Mouse (Mus musculus): ENCODE data around the gene Smok2a. TPM values are rescaled to one million over a fixed set of nuclear protein-coding genes. Genes with fewer than 3 reads are reported as not detected.
"Not testable (repeated sequence)": the region's sequence is repeated elsewhere in the genome, so short reads cannot be mapped to it uniquely, and the experiment has no call there.

Gene Smok2a
- total and polyA plus RNA-seq, 2 experiments from 2014 or later, result not detected

DNA sequence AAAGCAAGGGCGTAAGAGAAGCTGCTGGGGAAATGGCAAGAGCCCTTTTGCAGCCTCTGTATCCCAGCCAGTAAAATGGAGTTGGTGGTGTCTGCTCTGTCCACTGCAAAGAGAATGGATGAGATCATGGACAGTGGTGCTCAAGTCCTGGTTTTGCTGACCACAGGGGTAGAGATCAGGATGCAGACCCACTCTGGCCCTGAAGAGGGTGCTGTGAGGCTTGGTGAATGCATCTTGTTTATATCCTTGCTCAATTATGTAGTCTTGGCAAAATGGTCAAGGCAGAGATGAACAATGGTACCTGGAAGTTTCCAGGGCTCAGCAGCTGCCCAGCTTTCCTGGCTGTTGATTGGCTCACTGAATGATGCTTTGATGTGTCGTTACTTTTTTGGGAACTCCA is 5.4 kb upstream of the Smok2a start:
- peaks cover 93% of the 10 kb centered on the region for H3K9me3 ChIP-seq (ENCODE audit: low read length)
- no peak overlapping the region for H3K4me3 ChIP-seq (ENCODE audit: low read depth, low read length)
- no peak overlapping the region for H3K4me2 ChIP-seq (ENCODE audit: low read depth, low read length, poor library complexity, severe bottlenecking)
- ATAC-seq (ENCODE audit: low FRiP score) (no peak), DNase-seq (ENCODE audit: low spot score) (no peak)
- no peak for TF ChIP-seq CTCF (IDR thresholded peaks at IDR 0.05)
- H3K4me1 ChIP-seq (ENCODE audit: insufficient read depth, low read length), result no peaks in the 10 kb centered on the region
- H3K27me3 ChIP-seq (ENCODE audit: insufficient read depth, low read length), result no peaks in the 10 kb centered on the region
- H3K9ac ChIP-seq (replicated peaks; ENCODE audit: low read length, poor library complexity, severe bottlenecking), result no peak overlapping the region
- H3K36me3 ChIP-seq (ENCODE audit: insufficient read depth, low read length), result no peaks in the 10 kb centered on the region
- WGBS, result 82% methylated on average over 2 of the region's 2 CpGs
- H3K27ac ChIP-seq (ENCODE audit: low read depth, low read length), result no peak overlapping the region

DNA sequence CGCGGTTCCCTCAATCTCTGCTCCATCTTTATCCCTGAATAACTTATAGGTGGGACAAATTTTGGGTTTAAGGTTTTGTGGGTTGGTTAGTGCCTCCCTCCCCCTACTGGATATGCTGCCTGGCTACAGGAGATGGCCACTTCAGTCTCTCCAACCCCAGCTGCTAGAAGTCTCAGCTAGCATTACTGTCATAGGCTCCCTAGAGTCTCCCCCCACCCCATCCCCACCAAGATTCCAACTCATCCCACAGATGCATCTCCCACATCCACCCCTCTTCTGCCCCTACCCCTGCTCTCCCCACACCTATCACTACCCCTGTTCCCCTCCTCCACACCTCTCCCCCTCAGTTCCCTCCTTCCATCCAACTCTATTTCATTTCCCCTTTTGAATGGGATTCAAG is 933 bp downstream of the Smok2a start:
- H3K36me3 ChIP-seq (ENCODE audit: insufficient read depth, low read length); H3K4me3 ChIP-seq (ENCODE audit: low read depth, low read length); H3K4me2 ChIP-seq (ENCODE audit: low read depth, low read length, poor library complexity, severe bottlenecking); H3K27ac ChIP-seq (ENCODE audit: low read depth, low read length); H3K9ac ChIP-seq (replicated peaks; ENCODE audit: low read length, poor library complexity, severe bottlenecking); ATAC-seq (ENCODE audit: low FRiP score); H3K4me1 ChIP-seq (ENCODE audit: insufficient read depth, low read length); H3K27me3 ChIP-seq (ENCODE audit: insufficient read depth, low read length); DNase-seq (ENCODE audit: low spot score): not testable (repeated sequence)
- WGBS, result 87% methylated on average over 2 of the region's 2 CpGs
- H3K9me3 ChIP-seq (ENCODE audit: low read length), result peaks cover 85% of the 10 kb centered on the region

DNA sequence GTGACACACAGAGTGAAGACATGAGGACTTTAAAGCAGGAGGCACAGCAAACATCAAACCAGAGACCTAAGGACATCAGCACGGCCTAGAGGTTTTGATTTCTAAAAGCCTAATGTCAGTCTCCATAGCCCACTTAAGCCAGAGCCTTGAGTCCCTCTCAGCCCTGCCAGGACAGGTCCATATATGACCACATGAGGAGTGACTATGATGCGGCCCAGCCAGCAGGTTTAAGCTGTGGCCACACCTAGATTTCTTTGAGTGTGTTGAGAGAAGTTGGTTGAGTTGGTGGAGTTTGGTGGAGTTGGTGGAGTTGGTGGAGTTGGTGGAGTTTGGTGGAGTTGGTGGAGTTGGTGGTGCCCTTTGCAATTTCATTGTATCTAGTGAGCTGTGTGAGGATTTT is 9.0 kb downstream of the Smok2a start, which contains the start of gene Smok2b:
Smok2b (plus strand) TSS at position 301 of the 400 bp plus-strand sequence.
- not testable (repeated sequence) for H3K27me3 ChIP-seq (ENCODE audit: insufficient read depth, low read length); H3K36me3 ChIP-seq (ENCODE audit: insufficient read depth, low read length); DNase-seq (ENCODE audit: low spot score); H3K4me1 ChIP-seq (ENCODE audit: insufficient read depth, low read length); ATAC-seq (ENCODE audit: low FRiP score); H3K27ac ChIP-seq (ENCODE audit: low read depth, low read length); H3K4me2 ChIP-seq (ENCODE audit: low read depth, low read length, poor library complexity, severe bottlenecking); H3K4me3 ChIP-seq (ENCODE audit: low read depth, low read length); H3K9ac ChIP-seq (replicated peaks; ENCODE audit: low read length, poor library complexity, severe bottlenecking)
- 80% methylated on average over 2 of the region's 2 CpGs for WGBS
- peaks cover 87% of the 10 kb centered on the region for H3K9me3 ChIP-seq (ENCODE audit: low read length)

DNA sequence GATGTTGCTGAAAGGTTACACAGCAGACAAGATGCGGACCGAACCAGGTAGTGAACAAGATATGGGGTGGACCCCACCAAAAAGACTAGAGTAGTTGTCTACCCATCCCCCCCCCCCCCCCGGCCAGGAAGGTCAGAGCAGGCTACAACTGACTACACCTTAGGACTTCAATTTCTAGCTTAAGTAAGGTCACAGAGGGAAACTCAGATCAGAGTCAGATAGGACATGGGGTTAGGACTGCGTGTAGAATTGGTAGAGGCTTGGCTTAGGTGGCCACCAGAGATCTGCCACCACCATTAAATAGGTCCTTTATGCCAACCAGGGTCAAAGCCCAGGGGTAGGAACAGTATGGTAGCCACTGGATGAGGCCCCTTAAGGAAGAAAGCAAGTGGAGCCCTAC is 18.5 kb downstream of the Smok2a start:
- H3K4me2 ChIP-seq (ENCODE audit: low read depth, low read length, poor library complexity, severe bottlenecking); H3K36me3 ChIP-seq (ENCODE audit: insufficient read depth, low read length); ATAC-seq (ENCODE audit: low FRiP score); H3K9ac ChIP-seq (replicated peaks; ENCODE audit: low read length, poor library complexity, severe bottlenecking); H3K4me1 ChIP-seq (ENCODE audit: insufficient read depth, low read length); H3K27me3 ChIP-seq (ENCODE audit: insufficient read depth, low read length); H3K27ac ChIP-seq (ENCODE audit: low read depth, low read length); H3K4me3 ChIP-seq (ENCODE audit: low read depth, low read length); DNase-seq (ENCODE audit: low spot score): not testable (repeated sequence)
- peaks cover 43% of the 10 kb centered on the region for H3K9me3 ChIP-seq (ENCODE audit: low read length)
- WGBS, result 80% methylated on average over 4 of the region's 4 CpGs

DNA sequence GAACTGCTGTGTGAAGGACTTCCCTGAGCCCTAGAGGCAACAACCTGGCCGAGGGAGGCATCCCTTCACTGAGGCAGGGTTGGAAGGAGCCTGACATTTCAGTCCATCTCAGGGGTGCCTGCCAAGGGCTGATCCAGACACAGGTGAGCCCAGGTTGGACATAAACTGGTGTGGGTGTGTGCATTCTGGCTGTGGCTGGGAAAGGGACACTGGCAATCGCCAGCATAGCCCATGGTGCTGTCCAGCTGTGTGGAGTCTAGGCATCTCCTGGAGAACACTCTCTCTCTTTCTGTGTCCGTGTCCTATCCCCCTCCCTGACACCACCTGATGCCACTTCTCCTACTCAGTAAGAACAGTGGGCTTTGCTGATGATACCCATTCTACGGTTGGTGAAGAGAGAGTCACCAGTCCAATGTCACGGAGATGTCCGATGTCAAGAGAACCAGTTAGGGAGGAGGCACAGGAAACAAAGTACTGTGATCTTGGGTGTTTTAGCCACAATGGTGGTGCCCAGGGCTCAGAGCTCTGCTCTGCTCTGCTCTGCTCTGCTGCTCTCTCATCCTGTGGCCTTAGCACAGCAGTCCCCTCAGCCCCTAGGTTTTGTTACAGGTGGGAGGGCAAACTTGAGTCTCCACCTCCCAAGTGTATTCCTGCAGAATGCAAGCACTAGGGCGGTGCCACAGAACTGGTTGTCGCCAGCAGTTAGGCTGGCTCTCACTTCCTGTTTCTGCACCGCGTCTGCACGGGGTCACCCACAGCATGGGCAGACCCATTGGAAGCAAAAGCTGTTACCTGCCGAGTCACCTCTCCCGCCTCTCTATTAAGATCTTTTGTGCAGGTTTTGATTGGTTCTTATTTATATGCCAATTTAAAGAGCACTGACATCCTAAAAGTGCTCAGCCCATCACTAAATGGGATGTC is 20.1 kb downstream of the Smok2a start:
- H3K4me1 ChIP-seq (ENCODE audit: insufficient read depth, low read length); H3K27ac ChIP-seq (ENCODE audit: low read depth, low read length); H3K9ac ChIP-seq (replicated peaks; ENCODE audit: low read length, poor library complexity, severe bottlenecking); H3K27me3 ChIP-seq (ENCODE audit: insufficient read depth, low read length); DNase-seq (ENCODE audit: low spot score); H3K4me2 ChIP-seq (ENCODE audit: low read depth, low read length, poor library complexity, severe bottlenecking); H3K4me3 ChIP-seq (ENCODE audit: low read depth, low read length); H3K36me3 ChIP-seq (ENCODE audit: insufficient read depth, low read length): not testable (repeated sequence)
- peak; percentile 44; the same call in 1 of the 2 replicates for ATAC-seq (ENCODE audit: low FRiP score)
- peaks cover 28% of the 10 kb centered on the region for H3K9me3 ChIP-seq (ENCODE audit: low read length)
- WGBS, result 89% methylated on average over 7 of the region's 13 CpGs

DNA sequence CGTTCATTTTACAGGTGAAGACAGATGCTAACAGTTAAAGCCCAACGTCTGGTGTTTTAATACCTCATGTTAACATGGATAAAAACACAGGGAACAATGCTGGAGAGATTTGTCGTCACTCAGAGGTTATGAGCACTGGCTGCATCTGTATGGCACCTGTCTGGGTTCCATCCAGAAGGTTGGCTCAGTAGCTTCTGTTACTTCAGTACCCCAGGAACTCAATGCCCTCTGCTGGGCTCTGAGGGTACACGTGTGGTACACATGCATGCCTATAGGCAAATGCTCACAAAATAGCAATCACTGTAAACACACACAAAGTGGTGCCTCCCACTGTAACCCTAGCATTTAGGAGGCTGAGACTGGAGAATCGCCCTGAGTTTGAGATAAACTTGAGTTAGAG is 33.8 kb downstream of the Smok2a start:
- not testable (repeated sequence) for H3K9ac ChIP-seq (replicated peaks; ENCODE audit: low read length, poor library complexity, severe bottlenecking); H3K27ac ChIP-seq (ENCODE audit: low read depth, low read length); H3K36me3 ChIP-seq (ENCODE audit: insufficient read depth, low read length); H3K9me3 ChIP-seq (ENCODE audit: low read length); H3K4me1 ChIP-seq (ENCODE audit: insufficient read depth, low read length); ATAC-seq (ENCODE audit: low FRiP score); DNase-seq (ENCODE audit: low spot score); H3K27me3 ChIP-seq (ENCODE audit: insufficient read depth, low read length); H3K4me2 ChIP-seq (ENCODE audit: low read depth, low read length, poor library complexity, severe bottlenecking); H3K4me3 ChIP-seq (ENCODE audit: low read depth, low read length)
- 48% methylated on average over 1 of the region's 5 CpGs for WGBS

Other genes with a start within 250 kb of the Smok2a start
- gene Wtap, start 227.0 kb upstream of the Smok2a start, total RNA-seq (2014; rRNA removed), result 82.7 and 88.8 TPM in 2 replicates
- 134 and 147 TPM in 2 replicates for gene Wtap, start 227.0 kb upstream of the Smok2a start, polyA plus RNA-seq (2015; fragmentation: Nextera tagmentation; extraction: Ambion mirVana)
- gene Sod2, start 214.3 kb upstream of the Smok2a start, total RNA-seq (2014; rRNA removed), result 160 and 177 TPM in 2 replicates
- 121 and 128 TPM in 2 replicates for gene Sod2, start 214.3 kb upstream of the Smok2a start, polyA plus RNA-seq (2015; fragmentation: Nextera tagmentation; extraction: Ambion mirVana)
- 0.80 and 1.0 TPM in 2 replicates for gene Gpr31b, start 168.9 kb upstream of the Smok2a start, total RNA-seq (2014; rRNA removed)
- gene Gpr31b, start 168.9 kb upstream of the Smok2a start, polyA plus RNA-seq (2015; fragmentation: Nextera tagmentation; extraction: Ambion mirVana), result not detected in 2 replicates
- 0.11 and 0.38 TPM in 2 replicates for gene Tcp10b, start 160.1 kb upstream of the Smok2a start, total RNA-seq (2014; rRNA removed)
- 0.20 and 0.56 TPM in 2 replicates for gene Tcp10b, start 160.1 kb upstream of the Smok2a start, polyA plus RNA-seq (2015; fragmentation: Nextera tagmentation; extraction: Ambion mirVana)
- 0.14 TPM in 1 of 2 replicates, not detected in the other for gene Unc93a, start 89.4 kb upstream of the Smok2a start, total RNA-seq (2014; rRNA removed)
- gene Unc93a, start 89.4 kb upstream of the Smok2a start, polyA plus RNA-seq (2015; fragmentation: Nextera tagmentation; extraction: Ambion mirVana), result 0.05 and 0.17 TPM in 2 replicates
- gene Smok2b, start 9.1 kb downstream of the Smok2a start, total RNA-seq (2014; rRNA removed), result not detected in 2 replicates
- not detected in 2 replicates for gene Smok2b, start 9.1 kb downstream of the Smok2a start, polyA plus RNA-seq (2015; fragmentation: Nextera tagmentation; extraction: Ambion mirVana)
- not detected in 2 replicates for gene Tcp10c, start 133.4 kb downstream of the Smok2a start, total RNA-seq (2014; rRNA removed)
- gene Tcp10c, start 133.4 kb downstream of the Smok2a start, polyA plus RNA-seq (2015; fragmentation: Nextera tagmentation; extraction: Ambion mirVana), result not detected in 2 replicates